Mouse (Mus musculus) layer of hippocampus, postnatal 14 days (tissue): ENCODE measurements at regions not wholly inside any gene's neighbourhood (a gene's known extent, or its start where the extent isn't known, plus 50 kb on each side); places are given as distances from the start of the nearest gene placed in this dataset.

Experiments
- DNase-seq, 2 experiments: peaks; one replicate each; pipeline ENCODE4 v3.0.0; 2021 to 2022; ENCODE audit warnings: low spot score in 2 of 2, mixed read lengths in 1 of 2

DNA sequence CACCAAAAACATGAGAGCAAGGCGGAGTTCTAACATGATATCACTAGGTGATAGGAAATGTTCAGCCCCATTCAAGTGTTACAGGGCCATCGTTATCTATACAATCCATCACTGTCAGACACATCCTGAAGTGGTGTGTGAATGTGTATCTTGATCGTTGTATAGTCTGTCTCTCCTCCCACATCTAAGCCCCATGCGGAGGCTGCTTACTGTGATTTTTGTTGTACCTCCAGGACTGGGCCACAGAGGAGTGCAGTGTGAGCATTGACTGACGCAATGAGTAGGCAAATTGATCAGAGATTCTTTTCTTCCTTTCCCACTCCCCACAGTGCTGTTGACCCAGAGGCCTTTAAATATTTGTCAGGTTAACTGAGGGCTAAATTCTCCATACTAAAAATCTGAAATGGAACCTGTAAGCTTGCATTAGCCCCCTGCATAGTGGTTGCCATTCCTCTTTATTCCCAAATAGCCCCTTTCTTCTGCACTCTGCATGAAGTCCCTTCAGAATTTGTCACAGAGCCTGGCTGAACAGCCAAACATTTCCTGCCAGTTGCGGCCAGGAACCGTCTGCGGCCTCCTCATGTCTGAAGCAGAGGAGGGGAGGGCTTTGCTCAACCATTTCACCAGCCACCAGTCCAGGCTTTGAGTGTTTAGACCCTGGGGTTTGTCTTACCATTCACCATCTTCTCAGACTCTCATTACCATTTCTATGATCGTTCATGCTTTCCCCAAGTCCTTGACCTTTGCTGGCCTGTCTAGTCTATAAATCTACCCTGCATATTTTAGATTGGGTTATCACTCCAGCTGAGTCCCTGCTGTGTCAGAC is 119.3 kb downstream of the Ttc8 start:
- no peak for DNase-seq

DNA sequence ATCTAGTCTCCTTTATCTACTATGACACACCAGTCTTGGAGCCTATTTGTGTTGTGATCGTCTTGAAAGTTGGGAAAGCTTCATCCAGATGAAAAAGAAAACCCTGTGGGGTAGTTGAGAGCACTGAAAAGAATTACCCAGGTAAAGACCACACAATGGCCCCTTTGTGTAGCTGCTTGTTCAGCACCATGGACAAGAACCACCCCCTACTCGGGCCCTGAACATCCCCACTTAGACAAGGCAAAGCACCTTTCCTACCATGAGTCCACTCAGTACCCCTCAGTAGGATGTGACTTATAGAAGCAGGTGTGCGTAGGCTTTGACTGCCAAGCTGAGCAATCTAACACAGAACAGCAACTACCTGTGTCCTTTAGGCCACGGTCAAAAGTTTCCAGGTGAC is 121.2 kb downstream of the Ttc8 start:
- DNase-seq, result no peak

DNA sequence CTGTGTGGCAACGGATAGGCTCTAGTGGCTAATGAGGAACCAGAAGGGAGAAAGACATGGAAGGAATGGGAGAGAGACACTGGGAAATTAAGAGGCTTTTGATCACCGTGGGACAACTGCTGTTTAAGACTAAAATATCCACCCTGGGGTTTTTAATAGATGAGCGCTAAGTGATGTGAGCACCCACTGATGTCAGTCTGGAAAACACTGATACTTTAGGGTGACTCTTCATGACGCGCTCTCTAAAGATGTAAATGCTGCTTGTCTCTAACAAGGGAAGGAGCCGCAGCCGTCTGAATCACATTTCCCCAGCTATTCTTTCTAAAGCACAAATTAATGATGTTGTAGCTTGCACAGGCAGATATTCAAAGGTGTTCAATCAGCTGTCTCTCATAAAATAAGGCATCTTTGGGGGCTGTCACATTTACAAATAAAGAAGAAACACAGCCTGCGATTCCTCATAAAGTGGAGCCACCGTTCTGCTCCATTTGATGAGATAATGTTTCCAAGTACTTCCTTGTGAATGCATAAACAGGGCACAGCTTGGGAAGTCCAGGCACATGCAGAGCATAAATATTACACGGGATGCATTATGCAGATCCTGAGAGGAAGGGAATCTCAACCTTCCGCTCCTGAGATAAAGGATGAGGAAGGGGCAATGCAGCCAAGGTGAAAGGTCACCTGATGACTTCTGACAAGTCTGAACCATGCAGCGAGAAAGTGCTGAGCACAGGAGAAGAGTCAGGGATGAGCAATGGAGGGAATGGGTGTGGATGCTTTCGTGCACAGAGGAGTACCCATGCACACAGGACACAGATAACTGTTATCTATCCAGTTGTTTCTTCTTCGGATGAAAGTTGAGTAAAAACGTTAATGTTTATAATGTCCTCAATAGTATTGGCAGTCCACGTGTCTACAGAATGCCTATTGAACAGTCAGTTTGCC is 122.8 kb downstream of the Ttc8 start:
- DNase-seq, result no peak

DNA sequence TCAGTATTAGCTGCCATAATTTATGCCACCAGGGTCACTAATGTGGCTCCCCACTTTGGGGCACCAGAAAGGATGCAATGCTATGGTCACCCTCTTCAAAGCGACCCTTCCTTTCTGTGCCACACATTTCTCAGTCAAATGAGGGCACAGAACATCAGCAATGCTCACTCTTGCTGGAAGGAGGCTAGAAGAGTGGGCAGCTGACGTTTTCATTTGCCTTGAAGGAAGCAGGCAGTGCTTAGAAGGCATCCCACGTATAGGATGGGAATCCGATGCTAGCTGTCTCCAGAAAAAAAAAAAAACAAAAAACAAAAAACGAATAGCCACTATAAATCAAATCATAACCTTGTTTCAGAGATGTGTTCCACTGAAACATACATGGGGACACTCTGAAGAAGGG is 124.1 kb downstream of the Ttc8 start:
- DNase-seq, result no peak

DNA sequence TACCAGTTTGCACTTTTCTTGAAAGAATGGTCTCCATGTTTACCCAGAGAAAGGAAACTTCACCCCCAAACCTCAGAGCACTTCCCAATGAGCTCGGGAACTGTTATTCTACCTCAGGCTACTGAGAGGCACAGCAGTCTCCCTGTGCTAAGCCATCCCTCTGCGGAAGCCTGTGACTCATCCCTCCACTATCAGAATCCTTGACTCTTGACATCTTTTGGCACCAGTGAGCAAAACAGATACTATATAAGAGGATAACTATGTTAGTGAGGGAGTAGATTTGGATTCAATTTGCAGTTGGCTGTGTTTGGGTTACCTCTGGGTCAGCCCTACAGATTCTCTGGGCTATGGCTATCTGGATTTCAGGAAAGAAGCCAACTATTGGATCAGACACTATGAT is 130.1 kb downstream of the Ttc8 start:
- DNase-seq, result no peak

DNA sequence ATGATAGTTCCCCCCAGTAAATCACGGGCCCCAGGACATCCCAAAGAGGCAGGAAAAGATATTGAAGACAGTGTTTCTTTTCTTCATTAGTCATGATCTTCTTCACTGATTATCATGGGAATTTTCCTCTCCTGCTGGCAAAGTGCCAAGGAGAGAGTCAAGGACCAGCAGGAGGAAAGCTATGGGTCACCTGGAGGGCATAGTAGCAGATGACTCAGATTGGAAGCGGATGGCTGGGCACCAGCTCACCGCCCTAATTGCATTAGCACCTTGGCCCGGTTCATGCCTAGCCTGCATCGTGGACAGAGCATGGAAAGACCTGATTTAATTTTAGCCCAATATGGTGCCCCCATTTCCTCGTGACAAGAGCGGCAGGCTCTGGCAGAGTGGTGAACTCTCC is 132.2 kb downstream of the Ttc8 start:
- DNase-seq, result no peak

DNA sequence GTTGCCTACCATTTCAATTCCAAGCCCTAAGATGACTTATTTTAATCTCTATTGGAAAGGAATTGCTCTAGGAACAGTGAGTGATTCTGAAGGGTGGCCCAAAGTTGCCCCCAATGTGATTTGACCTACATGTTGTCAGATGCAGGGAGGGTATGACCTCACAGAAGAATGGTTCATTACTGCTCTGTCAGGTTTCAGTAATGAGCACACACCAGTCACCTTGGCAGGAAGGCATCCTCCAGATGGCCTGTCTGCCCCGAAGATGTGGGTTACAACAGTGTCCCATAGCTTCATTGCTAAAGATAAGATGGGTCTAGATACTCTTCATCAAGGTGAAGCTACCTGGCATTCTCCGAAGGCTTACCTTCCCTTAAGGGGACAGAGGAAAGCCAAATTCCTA is 137.1 kb downstream of the Ttc8 start:
- no peak for DNase-seq

DNA sequence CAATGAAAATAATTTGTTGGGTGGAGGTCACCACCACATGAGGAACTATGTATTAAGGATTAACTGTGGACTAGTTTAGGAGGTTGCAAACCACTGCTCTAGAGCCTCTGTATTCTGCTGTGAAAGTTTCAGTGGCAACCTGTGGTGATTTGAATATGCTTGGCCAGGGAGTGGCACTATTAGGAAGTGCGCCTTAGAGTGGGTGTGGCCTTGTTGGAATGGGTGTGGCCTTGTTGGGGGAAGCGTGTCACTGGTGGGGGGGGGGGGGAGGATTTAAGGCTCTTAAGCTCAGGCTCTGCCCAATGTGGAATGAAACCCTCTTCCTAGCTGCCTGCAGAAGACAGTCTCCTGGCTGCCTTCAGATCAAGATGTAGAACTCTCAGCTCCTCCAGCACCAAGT is 138.5 kb downstream of the Ttc8 start:
- DNase-seq, result no peak

DNA sequence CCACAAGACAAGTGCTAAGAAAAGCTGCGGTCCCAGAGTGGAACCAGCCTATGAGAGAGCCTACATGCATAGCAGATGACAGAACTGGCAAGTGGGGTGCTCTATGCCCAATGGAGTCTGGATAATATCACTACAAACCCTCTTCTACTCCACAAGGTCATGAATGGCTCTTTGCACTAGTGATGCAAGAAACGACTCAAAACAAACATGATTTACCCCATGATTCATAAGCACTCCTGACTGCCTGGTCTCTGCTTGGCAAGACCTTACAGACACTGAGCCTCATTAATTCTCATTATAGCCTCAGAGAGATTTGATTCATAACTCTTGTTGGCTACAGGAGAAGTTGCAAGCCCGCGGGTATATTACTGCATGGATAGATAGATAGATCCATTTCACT is 139.1 kb downstream of the Ttc8 start:
- DNase-seq, result no peak

DNA sequence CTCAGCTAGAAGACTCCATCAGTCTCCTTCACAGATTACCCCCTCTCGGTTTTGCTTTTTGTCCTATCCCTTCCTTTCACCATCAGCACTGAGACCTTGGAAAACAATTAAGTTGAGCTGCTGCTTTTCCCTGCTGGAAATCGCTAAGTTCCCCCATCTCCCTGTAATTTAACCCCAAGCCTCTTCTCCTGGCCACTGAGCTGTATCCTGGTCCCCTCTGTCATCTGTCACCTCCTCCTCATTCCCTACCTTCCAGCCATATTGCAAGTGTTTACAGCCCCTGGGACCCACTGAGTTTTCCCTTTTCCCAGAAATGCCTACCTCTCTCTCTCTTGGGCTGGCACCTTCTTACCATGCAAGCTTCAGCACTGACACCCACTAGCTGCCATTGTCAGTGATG is 140.3 kb downstream of the Ttc8 start:
- DNase-seq, result no peak

DNA sequence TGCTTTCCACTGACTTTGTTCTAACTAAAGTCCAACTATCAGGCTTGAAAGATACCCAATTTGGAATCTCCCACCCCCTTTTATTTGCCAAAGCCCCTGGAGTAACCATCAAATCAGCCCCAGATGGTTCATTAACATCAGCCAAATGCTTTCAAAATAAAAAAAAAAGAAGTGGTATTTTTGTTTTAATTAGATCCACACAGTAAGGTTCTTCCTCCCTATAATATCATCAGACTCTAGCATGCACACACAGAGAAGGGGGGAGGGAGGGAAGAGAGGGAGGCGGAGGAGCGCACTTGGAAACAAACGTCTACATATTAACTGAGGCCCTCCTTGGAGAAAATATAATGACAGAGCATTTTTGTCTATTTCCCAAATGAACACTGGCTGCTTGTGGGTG is 143.1 kb downstream of the Ttc8 start:
- DNase-seq, result peak in 1 of 2 experiments; percentile 81

DNA sequence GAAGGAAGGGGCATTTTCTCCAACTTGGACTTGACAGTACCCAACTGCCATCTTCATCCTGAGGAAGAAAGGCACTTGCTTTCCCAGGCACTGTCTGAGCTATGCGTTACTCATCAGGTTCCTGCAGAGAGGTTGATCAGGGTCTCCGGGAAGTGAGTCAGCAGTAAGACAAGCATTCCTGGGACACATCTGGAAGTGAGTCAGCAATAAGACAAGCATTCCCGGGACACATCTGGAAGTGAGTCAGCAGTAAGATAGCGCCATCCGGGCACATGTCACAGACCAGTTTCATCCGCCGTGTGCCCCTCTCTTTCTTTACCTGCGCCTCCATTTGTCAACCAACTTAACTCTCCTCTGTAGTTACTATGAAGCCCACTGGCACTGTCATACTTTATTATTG is 143.5 kb downstream of the Ttc8 start:
- DNase-seq, result no peak

DNA sequence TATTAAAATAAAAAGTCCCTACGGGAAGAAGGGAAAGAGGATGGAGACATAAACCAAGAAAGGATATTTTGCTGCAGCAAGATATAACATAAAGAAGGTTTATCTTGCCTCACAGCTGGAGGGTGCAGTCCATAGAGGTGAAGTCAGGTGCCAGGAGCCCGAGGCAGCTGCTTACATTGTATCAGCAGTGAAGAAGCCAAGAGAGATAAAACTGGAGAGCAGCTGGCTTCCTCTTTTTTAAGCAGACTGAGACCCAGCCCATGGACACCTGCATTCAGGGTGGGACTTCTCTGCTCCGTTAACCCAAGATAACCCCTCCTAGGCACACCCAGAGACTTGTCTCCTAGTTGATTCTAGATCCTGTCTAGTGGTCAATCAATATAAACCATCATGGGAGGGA is 147.6 kb downstream of the Ttc8 start:
- no peak for DNase-seq

DNA sequence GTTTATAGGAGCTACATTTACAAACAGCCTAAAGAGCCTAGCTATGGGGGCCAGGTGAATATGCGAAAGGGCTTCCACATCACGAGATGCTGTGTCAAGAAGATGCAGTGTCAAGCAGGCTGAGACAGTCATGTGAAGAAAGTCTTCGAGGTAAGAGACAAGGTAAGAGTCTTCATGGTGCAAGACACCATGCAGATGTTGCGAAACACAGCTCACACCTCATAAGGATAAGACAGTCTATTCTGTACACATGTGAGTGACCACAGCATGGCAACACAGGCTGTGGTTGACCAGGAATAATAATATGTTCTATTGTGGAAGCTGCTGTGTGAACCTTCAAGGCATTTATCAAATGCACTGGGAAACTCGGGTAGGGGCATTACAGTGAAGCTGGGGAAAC is 153.4 kb downstream of the Ttc8 start:
- no peak for DNase-seq

DNA sequence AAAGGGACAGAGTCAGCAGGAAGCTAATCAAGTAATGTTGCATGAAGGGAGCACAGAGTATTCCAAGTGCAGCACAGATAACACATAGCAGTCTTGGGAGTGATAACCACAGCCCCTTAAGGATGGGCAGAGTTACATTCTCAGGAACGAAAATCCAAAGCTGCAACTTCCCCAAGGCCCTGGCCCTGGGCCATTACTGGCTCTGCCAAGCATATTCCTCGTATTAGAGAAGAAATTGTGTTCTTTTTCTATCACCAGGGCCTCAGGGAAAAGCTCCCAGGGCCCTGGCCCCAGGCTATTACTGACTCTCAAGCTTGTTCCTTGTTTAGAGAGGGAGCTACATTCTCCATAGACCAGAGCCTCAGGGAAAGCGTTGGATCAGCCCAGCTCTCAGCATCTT is 157.0 kb downstream of the Ttc8 start:
- no peak for DNase-seq

DNA sequence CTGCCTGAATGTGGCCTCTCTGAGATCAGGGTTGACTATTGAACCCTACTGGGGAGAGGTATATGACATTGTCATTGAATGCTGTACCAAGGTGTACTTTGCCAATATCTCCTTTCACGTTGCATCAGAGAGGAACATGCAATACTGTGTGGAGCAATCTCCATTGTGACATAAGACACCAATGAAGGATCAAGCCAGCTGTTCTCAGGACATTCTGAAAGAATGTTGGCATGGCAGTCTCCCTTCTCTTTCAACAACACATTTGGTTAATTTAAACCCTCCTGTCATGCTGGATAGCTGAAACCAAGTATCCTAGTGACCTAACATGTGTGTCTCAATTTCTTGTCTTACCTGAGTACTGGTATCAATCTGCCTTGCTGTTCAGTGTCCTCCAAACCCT is 159.5 kb downstream of the Ttc8 start:
- no peak for DNase-seq

DNA sequence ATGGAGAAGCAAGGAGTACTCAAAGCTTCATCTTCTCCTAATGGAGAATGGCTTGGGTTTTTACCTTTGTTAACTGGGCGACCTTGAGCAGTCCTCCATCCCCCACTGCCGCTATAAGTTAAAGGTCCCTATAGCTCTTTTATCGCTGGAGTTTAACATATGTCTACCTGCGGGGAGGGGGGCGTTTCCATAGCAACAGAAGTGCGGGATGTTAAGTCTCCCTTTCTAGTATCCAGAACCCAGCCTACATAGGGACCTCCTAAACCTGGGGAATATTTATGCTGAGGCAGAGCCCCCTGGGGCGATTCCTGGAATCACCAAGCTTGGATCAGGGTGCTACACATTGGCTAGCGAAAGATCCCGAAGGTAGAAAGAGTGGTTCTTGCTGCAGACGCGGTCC is 163.2 kb downstream of the Ttc8 start:
- no peak for DNase-seq

DNA sequence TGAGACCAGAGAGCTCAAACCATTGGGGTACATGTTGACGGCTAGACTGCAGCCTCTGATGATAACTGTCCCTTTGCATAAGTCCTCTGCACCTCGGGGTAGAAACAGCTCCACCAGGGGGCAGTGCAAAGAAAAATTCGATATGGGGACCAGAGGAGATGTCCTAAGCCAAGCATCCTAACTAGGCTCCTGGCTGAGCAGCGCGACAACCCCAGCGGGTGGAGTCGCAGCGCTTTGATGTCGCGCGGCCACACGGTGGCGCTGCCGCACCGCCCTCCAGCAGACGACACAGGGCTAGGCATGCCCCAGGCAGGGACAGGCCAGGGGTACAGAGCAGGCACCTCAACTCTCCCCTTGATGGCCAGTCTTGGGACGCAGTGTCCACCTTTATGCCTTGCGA is 163.8 kb downstream of the Ttc8 start:
- DNase-seq, result peak; percentile 85 to 87

DNA sequence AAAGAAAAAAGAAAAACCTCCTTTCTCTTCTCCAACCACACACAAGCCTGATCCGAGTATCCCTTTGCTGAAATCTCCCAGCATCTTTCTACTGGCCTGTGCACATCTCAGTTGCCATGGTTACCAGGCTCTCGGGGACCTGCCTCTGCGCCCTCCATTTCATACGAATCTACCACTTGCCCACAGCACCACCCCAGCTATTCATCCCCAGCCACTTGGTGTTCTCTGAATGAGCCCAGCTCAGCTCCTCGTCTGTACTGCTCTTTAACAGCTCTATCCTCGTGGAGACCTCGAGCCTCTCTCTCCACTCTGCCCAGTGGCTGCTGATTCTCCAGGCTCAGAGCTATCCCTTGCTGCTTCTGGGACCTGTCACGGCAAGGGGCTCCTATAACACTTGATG is 166.9 kb downstream of the Ttc8 start:
- DNase-seq, result peak; percentile 34

DNA sequence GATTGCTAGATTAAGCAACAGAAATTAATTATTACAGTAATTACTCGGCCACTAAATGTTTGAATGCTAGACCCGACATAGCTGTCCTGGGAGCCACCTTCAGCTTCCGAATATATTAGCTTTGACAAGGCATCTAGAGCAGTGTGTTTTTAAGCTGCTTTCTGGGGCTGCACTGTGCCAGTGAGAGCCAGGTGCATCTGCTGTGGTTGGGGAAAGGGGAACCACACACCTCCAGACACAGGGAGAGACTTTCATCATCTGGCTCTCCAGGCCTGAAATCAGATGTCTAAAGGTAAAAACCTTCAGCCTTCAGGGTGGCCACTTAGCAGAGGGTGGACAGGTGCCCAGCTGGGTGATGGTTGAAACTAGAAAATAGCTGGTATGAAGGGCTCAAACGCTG is 171.4 kb downstream of the Ttc8 start:
- no peak for DNase-seq

DNA sequence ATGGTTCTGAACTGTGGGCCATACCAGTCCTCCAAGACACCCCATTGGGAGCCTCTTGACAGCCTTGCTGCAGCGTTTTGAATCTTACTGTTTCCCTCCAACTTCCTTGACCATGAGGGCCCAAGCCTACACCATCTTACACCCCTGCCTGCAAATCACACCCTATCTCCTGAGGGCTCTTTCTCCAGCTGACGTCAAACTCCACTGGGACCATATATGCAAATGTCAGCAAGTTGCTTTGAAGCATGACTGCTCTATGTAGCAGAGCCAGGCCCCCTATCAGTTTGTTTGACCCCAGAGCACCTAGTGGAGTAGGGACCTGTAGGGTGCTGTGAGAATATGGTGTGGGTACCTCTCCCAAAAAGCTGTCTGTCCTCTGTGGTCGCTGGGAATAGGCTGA is 172.8 kb downstream of the Ttc8 start:
- no peak for DNase-seq

DNA sequence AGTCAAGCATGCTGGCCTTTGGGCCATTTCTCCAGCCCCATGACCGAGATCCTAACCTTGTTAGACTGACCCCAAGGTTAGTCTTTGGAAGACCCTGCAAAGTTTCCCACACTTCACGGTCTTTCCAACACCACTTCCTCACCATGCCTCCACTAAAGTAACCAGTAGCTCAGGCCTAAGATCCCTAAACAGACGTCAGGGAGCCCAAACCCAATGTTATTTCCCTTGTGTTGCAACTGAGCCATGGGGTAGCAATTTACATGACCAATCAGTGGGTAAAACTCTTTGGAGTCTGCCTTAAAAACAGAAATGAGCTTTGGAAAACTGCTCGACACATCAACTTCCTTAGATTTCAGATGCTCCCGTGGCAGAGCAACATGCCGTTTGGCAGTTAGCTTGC is 173.6 kb downstream of the Ttc8 start:
- no peak for DNase-seq
